Mouse (Mus musculus): ENCODE data around the gene Sult1c2. TPM values are rescaled to one million over a fixed set of nuclear protein-coding genes. Genes with fewer than 3 reads are reported as not detected.
"Not testable (repeated sequence)": the region's sequence is repeated elsewhere in the genome, so short reads cannot be mapped to it uniquely, and the experiment has no call there.

Gene Sult1c2
- polyA plus RNA-seq (2015; fragmentation: Nextera tagmentation; extraction: Ambion mirVana): not detected in 2 replicates

DNA sequence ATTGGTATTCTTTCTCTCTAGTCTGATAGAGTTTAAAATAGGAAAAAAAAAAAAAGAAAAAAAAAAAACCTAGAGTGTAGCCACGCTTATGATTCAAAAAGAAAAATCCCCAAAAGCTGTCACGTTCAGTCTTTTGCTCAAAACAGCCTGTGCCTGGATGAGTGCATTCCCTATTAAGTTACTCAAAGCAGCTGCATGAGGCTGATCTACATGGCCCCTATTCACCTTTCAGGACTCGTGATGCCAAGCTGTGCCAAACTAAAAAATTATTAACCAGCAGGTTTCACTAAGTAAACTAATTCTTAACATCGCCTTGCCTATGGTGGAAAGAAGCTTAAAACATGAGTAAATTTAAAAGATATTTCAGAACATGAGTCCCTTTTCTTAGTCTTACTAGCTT is at the start of gene Sult1c2:
TSS of gene Sult1c2 (minus strand) at position 134 of the 400 bp plus-strand sequence.
- H3K4me2 ChIP-seq (ENCODE audit: low read depth, low read length): no peak within 1 kb of the TSS
- H3K9ac ChIP-seq (ENCODE audit: low read length): no peak within 1 kb of the TSS
- no peak within 1 kb of the TSS for H3K4me3 ChIP-seq (ENCODE audit: low read length)
- 69% methylated on average over 4 of the region's 4 CpGs for WGBS
- H3K4me1 ChIP-seq (replicated peaks; ENCODE audit: control insufficient read depth, insufficient read depth, low read length): no peaks in the 10 kb centered on the region
- no peaks in the 10 kb centered on the region for H3K36me3 ChIP-seq (ENCODE audit: control insufficient read depth, insufficient read depth, low read length)
- H3K27ac ChIP-seq (ENCODE audit: low read length): no peak within 1 kb of the TSS
- no peaks in the 10 kb centered on the region for H3K27me3 ChIP-seq (ENCODE audit: control insufficient read depth, insufficient read depth, low read depth, low read length)
- ATAC-seq (ENCODE audit: low read depth): no peak
- no peaks in the 10 kb centered on the region for H3K9me3 ChIP-seq (ENCODE audit: control insufficient read depth, low read length)

DNA sequence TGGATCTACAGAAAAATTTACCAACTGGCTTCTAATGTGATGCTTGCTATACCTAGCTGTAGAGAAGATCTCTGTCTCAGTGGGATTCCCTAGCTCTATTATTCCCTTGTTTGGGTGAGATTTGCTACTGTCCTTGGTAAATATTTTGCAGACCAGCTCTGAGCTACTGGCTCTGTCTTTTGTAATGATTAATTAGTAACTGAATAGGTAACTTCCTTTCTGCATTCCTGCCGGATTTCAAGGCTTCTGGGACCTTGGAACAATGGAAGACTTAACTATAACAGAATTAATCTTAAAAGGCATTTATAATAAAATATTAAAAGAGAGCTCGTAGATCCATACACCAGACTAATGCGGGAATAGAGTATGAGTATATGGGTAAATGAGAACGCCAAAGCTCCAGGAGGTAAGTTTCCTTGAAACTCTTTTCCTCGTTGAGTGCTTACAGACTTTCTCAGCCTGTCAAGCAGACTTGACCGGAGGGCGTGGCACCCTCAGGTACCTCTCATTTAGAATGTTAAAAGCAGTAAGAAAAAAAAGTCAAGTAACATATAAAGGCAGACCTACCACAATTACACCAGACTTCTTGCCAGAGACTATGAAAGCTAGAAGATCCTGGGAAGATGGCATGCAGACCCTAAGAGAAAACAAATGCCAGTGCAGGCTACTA is 33.0 kb upstream of the Sult1c2 start:
- ATAC-seq (ENCODE audit: low read depth); H3K27me3 ChIP-seq (ENCODE audit: control insufficient read depth, insufficient read depth, low read depth, low read length): not testable (repeated sequence)
- 78% methylated on average over 7 of the region's 7 CpGs for WGBS

DNA sequence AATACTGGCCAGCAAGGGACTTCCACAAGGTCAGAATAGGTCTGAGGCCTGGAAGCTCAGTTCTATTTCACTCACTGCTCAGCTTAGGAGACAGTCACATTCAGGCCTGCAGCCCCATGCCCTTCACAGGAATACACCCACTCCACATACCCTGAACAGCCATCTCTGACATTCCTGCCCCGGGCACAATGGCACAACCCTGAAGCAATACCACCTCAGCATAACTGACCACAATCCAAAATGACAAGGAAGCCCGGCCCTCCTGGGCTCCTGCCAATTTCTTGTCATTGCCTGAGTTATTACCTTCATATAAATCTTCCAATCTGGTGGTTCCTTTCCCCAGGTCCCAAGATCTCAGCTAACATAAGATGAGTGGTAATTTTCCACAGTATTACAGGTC is 28.3 kb upstream of the Sult1c2 start:
- no peaks in the 10 kb centered on the region for H3K36me3 ChIP-seq (ENCODE audit: control insufficient read depth, insufficient read depth, low read length)

More for the DNA sequence above, 33.0 kb upstream of the Sult1c2 start:
- not testable (repeated sequence) for H3K36me3 ChIP-seq (ENCODE audit: control insufficient read depth, insufficient read depth, low read length); H3K9me3 ChIP-seq (ENCODE audit: control insufficient read depth, low read length); H3K4me1 ChIP-seq (replicated peaks; ENCODE audit: control insufficient read depth, insufficient read depth, low read length); H3K4me3 ChIP-seq (ENCODE audit: low read length); H3K9ac ChIP-seq (ENCODE audit: low read length); H3K27ac ChIP-seq (ENCODE audit: low read length); H3K4me2 ChIP-seq (ENCODE audit: low read depth, low read length)

DNA sequence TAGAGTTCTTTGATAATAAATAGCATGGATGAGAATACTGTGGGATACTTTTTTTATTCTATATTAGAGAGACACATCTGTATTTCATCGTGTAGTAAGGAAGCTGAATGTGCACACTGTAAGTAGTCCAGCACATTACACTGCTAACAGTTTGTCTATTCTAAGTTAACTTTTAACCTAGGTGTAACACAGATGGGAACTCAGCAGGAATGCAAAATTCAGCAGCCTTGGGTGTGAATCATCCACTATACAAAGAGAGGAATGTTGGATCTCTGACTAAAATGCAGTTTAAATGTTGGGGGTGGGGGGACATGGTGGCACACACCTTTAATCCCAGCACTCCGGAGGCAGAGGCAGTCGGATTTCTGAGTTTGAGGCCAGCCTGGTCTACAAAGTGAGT is 26.1 kb upstream of the Sult1c2 start:
- no peak overlapping the region for H3K9ac ChIP-seq (ENCODE audit: low read length)
- ATAC-seq (ENCODE audit: low read depth): no peak
- H3K4me2 ChIP-seq (ENCODE audit: low read depth, low read length): no peak overlapping the region
- peaks cover under 1% of the 10 kb centered on the region; the same call in 1 of the 2 replicates for H3K9me3 ChIP-seq (ENCODE audit: control insufficient read depth, low read length)
- no peaks in the 10 kb centered on the region for H3K36me3 ChIP-seq (ENCODE audit: control insufficient read depth, insufficient read depth, low read length)
- 74% methylated on average over 3 of the region's 3 CpGs for WGBS
- no peaks in the 10 kb centered on the region for H3K27me3 ChIP-seq (ENCODE audit: control insufficient read depth, insufficient read depth, low read depth, low read length)
- no peak overlapping the region for H3K27ac ChIP-seq (ENCODE audit: low read length)
- no peak overlapping the region for H3K4me3 ChIP-seq (ENCODE audit: low read length)
- H3K4me1 ChIP-seq (replicated peaks; ENCODE audit: control insufficient read depth, insufficient read depth, low read length): no peaks in the 10 kb centered on the region

More for the DNA sequence above, 28.3 kb upstream of the Sult1c2 start:
- Histone ChIP-seq H3K9ac (ENCODE audit: low read length) (no peak overlapping the region), H3K4me2 (ENCODE audit: low read depth, low read length) (no peak overlapping the region), H3K4me1 (replicated peaks; ENCODE audit: control insufficient read depth, insufficient read depth, low read length) (no peaks in the 10 kb centered on the region), H3K9me3 (ENCODE audit: control insufficient read depth, low read length) (peaks cover 2% of the 10 kb centered on the region; the same call in 1 of the 2 replicates), H3K27ac (ENCODE audit: low read length) (no peak overlapping the region), H3K27me3 (ENCODE audit: control insufficient read depth, insufficient read depth, low read depth, low read length) (no peaks in the 10 kb centered on the region), H3K4me3 (ENCODE audit: low read length) (no peak overlapping the region)
- ATAC-seq (ENCODE audit: low read depth): no peak
- 72% methylated on average over 2 of the region's 2 CpGs for WGBS

DNA sequence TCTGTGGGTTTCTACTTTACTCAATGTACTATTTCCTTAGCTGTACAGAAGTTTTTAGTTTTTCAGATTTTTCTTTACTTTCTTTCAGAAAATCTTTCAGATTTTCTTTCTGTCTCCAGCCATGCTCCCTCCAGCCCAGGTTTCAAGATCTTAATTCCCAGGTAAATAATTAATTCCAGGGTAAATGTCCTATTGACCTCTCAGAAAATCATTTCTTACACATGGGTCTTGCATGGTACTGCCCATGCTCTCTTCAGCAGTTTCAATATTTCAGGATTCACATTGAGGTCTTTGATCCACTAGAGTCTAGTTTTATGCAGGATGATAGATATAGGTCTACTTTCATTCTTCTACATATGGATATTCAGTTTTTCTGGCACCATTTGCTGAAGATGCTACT is 23.8 kb upstream of the Sult1c2 start:
- ATAC-seq (ENCODE audit: low read depth): no peak
- Histone ChIP-seq H3K4me1 (replicated peaks; ENCODE audit: control insufficient read depth, insufficient read depth, low read length) (no peaks in the 10 kb centered on the region), H3K9ac (ENCODE audit: low read length) (no peak overlapping the region), H3K4me3 (ENCODE audit: low read length) (no peak overlapping the region), H3K27me3 (ENCODE audit: control insufficient read depth, insufficient read depth, low read depth, low read length) (no peaks in the 10 kb centered on the region), H3K9me3 (ENCODE audit: control insufficient read depth, low read length) (no peaks in the 10 kb centered on the region; the same call in 1 of the 2 replicates), H3K4me2 (ENCODE audit: low read depth, low read length) (no peak overlapping the region), H3K36me3 (ENCODE audit: control insufficient read depth, insufficient read depth, low read length) (no peaks in the 10 kb centered on the region), H3K27ac (ENCODE audit: low read length) (no peak overlapping the region)

DNA sequence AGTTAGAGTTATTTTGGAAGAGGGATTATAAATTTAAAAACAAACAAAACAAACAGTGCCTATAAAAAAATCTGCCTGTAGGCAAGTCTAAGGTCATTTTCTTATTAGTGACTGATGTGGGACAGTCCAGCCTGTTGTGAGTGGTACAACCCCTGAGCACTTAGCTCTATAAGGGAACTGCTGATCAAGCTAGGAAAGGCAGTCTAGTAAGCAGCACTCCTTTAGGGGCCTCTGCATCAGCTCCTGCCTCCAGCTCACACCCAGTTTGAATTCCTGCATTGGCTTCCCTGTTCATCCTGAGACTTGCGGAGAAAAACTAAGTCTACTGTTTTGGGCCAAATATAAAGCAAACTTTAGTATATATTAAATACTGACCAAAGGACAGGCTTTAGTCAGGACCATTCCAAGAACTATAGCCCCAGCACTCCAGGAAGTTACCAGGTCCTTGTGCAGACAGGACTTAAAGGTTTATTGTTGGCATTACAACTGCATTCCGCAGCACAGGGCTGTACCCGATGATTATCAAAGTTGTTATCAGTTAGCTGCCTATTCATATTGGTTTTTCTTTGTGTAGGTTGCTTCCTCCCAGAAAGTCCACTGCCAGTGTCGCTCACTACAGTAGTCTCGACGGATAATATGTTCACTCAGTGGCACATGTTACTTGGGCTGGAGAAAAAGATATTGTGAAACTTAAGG is 19.3 kb upstream of the Sult1c2 start:
- 69% methylated on average over 6 of the region's 6 CpGs for WGBS
- H3K4me2 ChIP-seq (ENCODE audit: low read depth, low read length): no peak overlapping the region
- no peak overlapping the region for H3K27ac ChIP-seq (ENCODE audit: low read length)
- H3K9me3 ChIP-seq (ENCODE audit: control insufficient read depth, low read length): no peaks in the 10 kb centered on the region
- no peaks in the 10 kb centered on the region for H3K27me3 ChIP-seq (ENCODE audit: control insufficient read depth, insufficient read depth, low read depth, low read length)
- ATAC-seq (ENCODE audit: low read depth): no peak
- no peak overlapping the region for H3K9ac ChIP-seq (ENCODE audit: low read length)
- no peak overlapping the region for H3K4me3 ChIP-seq (ENCODE audit: low read length)
- H3K36me3 ChIP-seq (ENCODE audit: control insufficient read depth, insufficient read depth, low read length): no peaks in the 10 kb centered on the region
- no peaks in the 10 kb centered on the region for H3K4me1 ChIP-seq (replicated peaks; ENCODE audit: control insufficient read depth, insufficient read depth, low read length)

DNA sequence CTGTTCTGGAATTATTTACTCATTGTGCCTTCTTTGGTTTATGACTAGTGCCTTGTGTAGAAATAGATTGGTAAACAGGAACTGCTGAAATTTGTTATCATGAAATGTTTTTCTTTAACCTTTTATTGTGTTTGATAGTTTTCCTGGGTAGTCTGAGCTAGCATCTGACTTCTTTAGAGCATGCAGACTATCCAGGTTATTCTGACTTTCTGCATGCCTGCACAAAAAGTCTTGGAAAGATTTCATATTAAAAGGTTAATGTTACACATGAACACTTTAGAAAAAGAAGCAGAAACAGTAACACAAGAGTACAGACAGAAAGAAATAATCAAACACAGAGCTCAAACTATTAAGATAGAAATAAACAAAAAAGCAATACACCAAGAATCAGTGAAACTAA is 14.4 kb upstream of the Sult1c2 start:
- Histone ChIP-seq H3K36me3 (ENCODE audit: control insufficient read depth, insufficient read depth, low read length) (no peaks in the 10 kb centered on the region), H3K4me1 (replicated peaks; ENCODE audit: control insufficient read depth, insufficient read depth, low read length) (no peaks in the 10 kb centered on the region), H3K27me3 (ENCODE audit: control insufficient read depth, insufficient read depth, low read depth, low read length) (no peaks in the 10 kb centered on the region), H3K9me3 (ENCODE audit: control insufficient read depth, low read length) (no peaks in the 10 kb centered on the region), H3K4me2 (ENCODE audit: low read depth, low read length) (no peak overlapping the region), H3K27ac (ENCODE audit: low read length) (no peak overlapping the region), H3K9ac (ENCODE audit: low read length) (no peak overlapping the region), H3K4me3 (ENCODE audit: low read length) (no peak overlapping the region)
- no peak for ATAC-seq (ENCODE audit: low read depth)

DNA sequence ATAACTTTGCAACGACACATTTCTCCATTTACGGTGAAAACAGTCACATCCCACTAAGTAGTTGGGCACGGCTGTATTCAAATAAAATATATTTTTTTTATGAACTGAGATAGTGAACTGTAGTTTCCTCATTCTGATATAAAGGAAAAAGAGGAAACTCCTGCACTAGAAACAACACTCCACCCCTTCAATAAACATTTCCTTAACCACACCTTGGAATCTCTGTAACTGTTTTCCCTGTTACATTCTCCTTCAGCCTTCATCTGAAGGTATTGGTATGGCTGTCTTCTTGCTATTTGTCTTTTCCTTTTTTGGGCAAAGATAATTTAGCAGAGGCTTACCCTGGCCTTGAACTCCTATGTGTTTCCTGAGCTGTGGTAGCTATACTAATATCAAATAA is 8.9 kb upstream of the Sult1c2 start:
- no peak for ATAC-seq (ENCODE audit: low read depth)
- H3K27ac ChIP-seq (ENCODE audit: low read length): no peak overlapping the region
- H3K36me3 ChIP-seq (ENCODE audit: control insufficient read depth, insufficient read depth, low read length): no peaks in the 10 kb centered on the region
- no peak overlapping the region for H3K4me2 ChIP-seq (ENCODE audit: low read depth, low read length)
- H3K9me3 ChIP-seq (ENCODE audit: control insufficient read depth, low read length): no peaks in the 10 kb centered on the region
- H3K4me1 ChIP-seq (replicated peaks; ENCODE audit: control insufficient read depth, insufficient read depth, low read length): no peaks in the 10 kb centered on the region
- no peaks in the 10 kb centered on the region for H3K27me3 ChIP-seq (ENCODE audit: control insufficient read depth, insufficient read depth, low read depth, low read length)
- WGBS: 86% methylated on average over 3 of the region's 3 CpGs
- no peak overlapping the region for H3K4me3 ChIP-seq (ENCODE audit: low read length)
- no peak overlapping the region for H3K9ac ChIP-seq (ENCODE audit: low read length)

DNA sequence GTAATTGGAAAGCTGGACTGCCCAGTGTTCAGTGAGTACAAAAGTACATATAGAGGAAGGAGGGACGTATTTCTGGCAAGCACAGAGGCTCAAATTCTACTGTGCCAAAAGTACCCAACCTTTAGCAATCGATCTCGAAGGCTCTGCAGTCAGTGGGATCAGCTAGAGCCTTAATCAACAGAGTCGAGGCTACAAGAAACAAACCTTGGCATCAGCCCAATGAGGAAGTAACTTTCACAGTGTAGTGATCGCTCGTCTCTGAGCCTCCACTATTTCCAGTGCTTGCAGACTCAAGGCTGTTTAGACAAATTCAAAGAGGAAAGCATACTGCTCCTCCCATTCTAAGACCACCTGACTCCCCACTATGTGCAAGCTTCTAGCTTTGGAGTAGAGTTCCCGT is 343 bp downstream of the Sult1c2 start:
- 59% methylated on average over 7 of the region's 7 CpGs for WGBS
- no peaks in the 10 kb centered on the region for H3K27me3 ChIP-seq (ENCODE audit: control insufficient read depth, insufficient read depth, low read depth, low read length)
- no peak for ATAC-seq (ENCODE audit: low read depth)
- no peak overlapping the region for H3K9ac ChIP-seq (ENCODE audit: low read length)
- H3K9me3 ChIP-seq (ENCODE audit: control insufficient read depth, low read length): no peaks in the 10 kb centered on the region
- no peaks in the 10 kb centered on the region for H3K4me1 ChIP-seq (replicated peaks; ENCODE audit: control insufficient read depth, insufficient read depth, low read length)
- H3K4me3 ChIP-seq (ENCODE audit: low read length): no peak overlapping the region
- H3K4me2 ChIP-seq (ENCODE audit: low read depth, low read length): no peak overlapping the region
- no peak overlapping the region for H3K27ac ChIP-seq (ENCODE audit: low read length)
- no peaks in the 10 kb centered on the region for H3K36me3 ChIP-seq (ENCODE audit: control insufficient read depth, insufficient read depth, low read length)
